Mouse (Mus musculus): ENCODE data around the gene Insm1. TPM values are rescaled to one million over a fixed set of nuclear protein-coding genes. Genes with fewer than 3 reads are reported as not detected.

The Insm1 gene
- polyA plus RNA-seq, 1 experiment: 0.90 TPM

DNA sequence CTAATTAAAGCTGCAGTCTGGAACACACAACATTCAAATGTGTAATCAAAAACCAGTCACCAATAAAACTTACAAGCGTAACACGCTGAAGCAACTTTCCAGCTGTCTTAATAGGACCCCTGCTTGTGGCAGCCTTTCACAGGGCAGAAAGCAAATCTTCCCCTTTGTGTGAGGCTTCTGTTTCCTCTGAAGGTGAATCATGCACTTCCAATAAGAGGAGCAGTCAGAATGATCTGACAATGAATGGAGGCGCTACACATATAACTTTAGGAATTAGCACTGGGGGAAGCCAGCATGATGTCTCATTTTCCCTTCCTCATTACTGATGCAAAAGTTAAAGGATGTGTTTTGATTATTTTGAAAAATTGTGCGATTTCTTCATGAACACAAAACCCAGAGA lies 39.4 kb downstream of the Insm1 start:
- Histone ChIP-seq H3K27ac (ENCODE audit: insufficient read depth, low read length) (no peak overlapping the region), H3K4me1 (ENCODE audit: control insufficient read depth, insufficient read depth, low read length) (peaks cover 2% of the 10 kb centered on the region), H3K4me3 (ENCODE audit: low read depth, low read length) (no peak overlapping the region), H3K9me3 (replicated peaks; ENCODE audit: control insufficient read depth, insufficient read depth, low read length, poor library complexity, severe bottlenecking) (no peaks in the 10 kb centered on the region), H3K27me3 (ENCODE audit: control insufficient read depth, insufficient read depth, low read length, poor library complexity, severe bottlenecking) (no peaks in the 10 kb centered on the region), H3K36me3 (ENCODE audit: control insufficient read depth, insufficient read depth, low read length, poor library complexity, severe bottlenecking) (no peaks in the 10 kb centered on the region), H3K9ac (ENCODE audit: low read depth, poor library complexity, severe bottlenecking) (no peak overlapping the region)
- TF ChIP-seq CTCF (IDR thresholded peaks at IDR 0.05; ENCODE audit: low read depth, low read length) (no peak), EP300 (IDR thresholded peaks at IDR 0.05; ENCODE audit: insufficient read depth, low read depth, low read length) (no peak), POLR2A (IDR thresholded peaks at IDR 0.05; ENCODE audit: insufficient read depth, low read length) (no peak)

DNA sequence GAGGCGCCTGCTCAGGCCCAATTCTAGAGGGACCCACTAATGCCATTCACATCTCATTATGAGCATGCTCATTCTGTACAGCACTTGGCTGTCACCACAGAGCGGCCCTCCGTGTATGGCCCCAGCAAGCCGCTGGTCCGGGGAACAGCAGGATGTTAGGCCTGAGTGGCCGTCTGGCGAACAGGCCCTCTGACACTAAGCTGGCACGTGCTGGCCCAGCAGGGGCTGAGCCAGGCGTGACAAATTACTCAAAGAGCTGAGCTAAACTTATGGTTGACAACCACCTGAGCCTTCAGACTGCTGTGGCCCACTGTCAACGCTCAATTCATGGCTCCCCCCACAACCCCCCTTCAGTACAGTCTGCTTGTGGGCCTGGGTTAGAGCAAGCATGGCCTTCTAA lies 40.5 kb downstream of the Insm1 start:
- no peaks in the 10 kb centered on the region for H3K27me3 ChIP-seq (ENCODE audit: control insufficient read depth, insufficient read depth, low read length, poor library complexity, severe bottlenecking)
- no peak overlapping the region for H3K9ac ChIP-seq (ENCODE audit: low read depth, poor library complexity, severe bottlenecking)
- no peaks in the 10 kb centered on the region for H3K9me3 ChIP-seq (replicated peaks; ENCODE audit: control insufficient read depth, insufficient read depth, low read length, poor library complexity, severe bottlenecking)
- H3K4me3 ChIP-seq (ENCODE audit: low read depth, low read length): no peak overlapping the region
- TF ChIP-seq POLR2A (IDR thresholded peaks at IDR 0.05; ENCODE audit: insufficient read depth, low read length) (no peak), EP300 (IDR thresholded peaks at IDR 0.05; ENCODE audit: insufficient read depth, low read depth, low read length) (no peak), CTCF (IDR thresholded peaks at IDR 0.05; ENCODE audit: low read depth, low read length) (no peak)
- no peak overlapping the region for H3K27ac ChIP-seq (ENCODE audit: insufficient read depth, low read length)
- peaks cover 2% of the 10 kb centered on the region for H3K4me1 ChIP-seq (ENCODE audit: control insufficient read depth, insufficient read depth, low read length)
- H3K36me3 ChIP-seq (ENCODE audit: control insufficient read depth, insufficient read depth, low read length, poor library complexity, severe bottlenecking): no peaks in the 10 kb centered on the region

DNA sequence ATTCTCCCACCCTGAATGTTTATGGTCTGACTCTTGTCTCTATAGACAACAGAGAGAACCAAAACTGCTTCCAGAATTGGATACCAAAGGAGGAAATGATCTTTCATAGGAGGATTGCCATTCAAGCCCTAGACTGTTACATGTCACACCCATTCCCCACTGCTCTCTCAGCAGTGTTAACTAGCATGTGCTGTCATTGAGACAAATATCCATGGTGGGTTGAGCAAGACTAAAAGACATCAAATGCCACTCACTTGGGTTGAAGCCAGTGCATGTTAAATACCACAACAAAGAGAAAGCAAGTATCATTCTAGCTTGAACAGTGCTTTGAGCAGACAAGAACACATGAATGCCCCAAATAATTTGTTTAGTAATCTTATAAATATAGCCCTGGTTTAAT lies 41.2 kb downstream of the Insm1 start:
- H3K9ac ChIP-seq (ENCODE audit: low read depth, poor library complexity, severe bottlenecking): no peak overlapping the region
- peaks cover 2% of the 10 kb centered on the region for H3K4me1 ChIP-seq (ENCODE audit: control insufficient read depth, insufficient read depth, low read length)
- H3K27ac ChIP-seq (ENCODE audit: insufficient read depth, low read length): no peak overlapping the region
- no peaks in the 10 kb centered on the region for H3K36me3 ChIP-seq (ENCODE audit: control insufficient read depth, insufficient read depth, low read length, poor library complexity, severe bottlenecking)
- no peaks in the 10 kb centered on the region for H3K9me3 ChIP-seq (replicated peaks; ENCODE audit: control insufficient read depth, insufficient read depth, low read length, poor library complexity, severe bottlenecking)
- TF ChIP-seq POLR2A (IDR thresholded peaks at IDR 0.05; ENCODE audit: insufficient read depth, low read length) (no peak), EP300 (IDR thresholded peaks at IDR 0.05; ENCODE audit: insufficient read depth, low read depth, low read length) (no peak), CTCF (IDR thresholded peaks at IDR 0.05; ENCODE audit: low read depth, low read length) (no peak)
- H3K4me3 ChIP-seq (ENCODE audit: low read depth, low read length): no peak overlapping the region
- no peaks in the 10 kb centered on the region for H3K27me3 ChIP-seq (ENCODE audit: control insufficient read depth, insufficient read depth, low read length, poor library complexity, severe bottlenecking)

DNA sequence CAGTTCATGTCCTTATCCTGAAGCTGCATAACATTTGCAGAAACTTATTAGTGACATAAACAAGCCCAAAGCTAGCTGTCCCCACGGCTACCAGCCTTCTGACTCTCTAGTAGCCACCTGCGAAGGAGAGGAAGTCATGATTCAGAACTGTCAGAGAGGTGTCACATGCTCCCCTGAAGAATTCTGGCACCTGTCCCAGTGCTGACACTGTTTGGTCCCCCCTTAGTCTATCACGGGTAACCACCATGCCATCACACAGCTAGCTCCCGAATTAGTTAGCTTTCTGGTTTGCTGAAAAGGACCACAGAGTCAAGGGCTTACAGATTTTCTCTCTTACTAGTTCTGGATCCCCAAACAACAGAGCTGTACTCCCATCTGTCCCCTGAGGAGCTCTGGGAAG lies 43.3 kb downstream of the Insm1 start:
- Histone ChIP-seq H3K9ac (ENCODE audit: low read depth, poor library complexity, severe bottlenecking) (no peak overlapping the region), H3K4me3 (ENCODE audit: low read depth, low read length) (no peak overlapping the region), H3K4me1 (ENCODE audit: control insufficient read depth, insufficient read depth, low read length) (no peaks in the 10 kb centered on the region), H3K27ac (ENCODE audit: insufficient read depth, low read length) (no peak overlapping the region), H3K36me3 (ENCODE audit: control insufficient read depth, insufficient read depth, low read length, poor library complexity, severe bottlenecking) (no peaks in the 10 kb centered on the region), H3K27me3 (ENCODE audit: control insufficient read depth, insufficient read depth, low read length, poor library complexity, severe bottlenecking) (no peaks in the 10 kb centered on the region), H3K9me3 (replicated peaks; ENCODE audit: control insufficient read depth, insufficient read depth, low read length, poor library complexity, severe bottlenecking) (no peaks in the 10 kb centered on the region)
- TF ChIP-seq CTCF (IDR thresholded peaks at IDR 0.05; ENCODE audit: low read depth, low read length) (no peak), POLR2A (IDR thresholded peaks at IDR 0.05; ENCODE audit: insufficient read depth, low read length) (no peak), EP300 (IDR thresholded peaks at IDR 0.05; ENCODE audit: insufficient read depth, low read depth, low read length) (no peak)

DNA sequence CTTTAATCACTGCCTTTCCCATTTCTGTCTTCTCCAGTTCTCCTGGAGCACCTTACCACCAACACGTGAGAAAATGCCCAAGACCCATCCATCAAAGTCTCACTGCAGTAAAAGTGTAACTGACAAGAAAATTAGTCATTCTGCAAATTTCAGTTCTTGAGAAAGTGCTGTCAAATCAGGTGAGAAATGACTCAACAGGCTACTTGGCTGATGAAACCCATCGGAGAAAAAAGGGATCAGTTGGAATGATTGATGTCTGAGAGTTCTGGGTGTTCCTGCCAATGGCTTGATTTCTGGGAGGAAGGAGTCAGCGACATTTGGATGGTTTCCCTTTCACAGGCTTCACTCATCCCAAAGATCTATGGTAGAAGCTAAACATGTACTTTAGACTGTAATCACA lies 44.8 kb downstream of the Insm1 start:
- Histone ChIP-seq H3K36me3 (ENCODE audit: control insufficient read depth, insufficient read depth, low read length, poor library complexity, severe bottlenecking) (no peaks in the 10 kb centered on the region), H3K9ac (ENCODE audit: low read depth, poor library complexity, severe bottlenecking) (no peak overlapping the region), H3K9me3 (replicated peaks; ENCODE audit: control insufficient read depth, insufficient read depth, low read length, poor library complexity, severe bottlenecking) (no peaks in the 10 kb centered on the region), H3K4me3 (ENCODE audit: low read depth, low read length) (no peak overlapping the region), H3K4me1 (ENCODE audit: control insufficient read depth, insufficient read depth, low read length) (no peaks in the 10 kb centered on the region), H3K27me3 (ENCODE audit: control insufficient read depth, insufficient read depth, low read length, poor library complexity, severe bottlenecking) (no peaks in the 10 kb centered on the region), H3K27ac (ENCODE audit: insufficient read depth, low read length) (no peak overlapping the region)
- no peak for TF ChIP-seq CTCF (IDR thresholded peaks at IDR 0.05; ENCODE audit: low read depth, low read length)
- TF ChIP-seq POLR2A (IDR thresholded peaks at IDR 0.05; ENCODE audit: insufficient read depth, low read length): no peak
- no peak for TF ChIP-seq EP300 (IDR thresholded peaks at IDR 0.05; ENCODE audit: insufficient read depth, low read depth, low read length)

Measured in ES-Bruce4 (cell line).